Mouse (Mus musculus): Measurements from ENCODE around the gene Fcer1g.
A peak's percentile ranks its signal among the peaks of the same experiment; 100 is the strongest.

The Fcer1g gene

DNA sequence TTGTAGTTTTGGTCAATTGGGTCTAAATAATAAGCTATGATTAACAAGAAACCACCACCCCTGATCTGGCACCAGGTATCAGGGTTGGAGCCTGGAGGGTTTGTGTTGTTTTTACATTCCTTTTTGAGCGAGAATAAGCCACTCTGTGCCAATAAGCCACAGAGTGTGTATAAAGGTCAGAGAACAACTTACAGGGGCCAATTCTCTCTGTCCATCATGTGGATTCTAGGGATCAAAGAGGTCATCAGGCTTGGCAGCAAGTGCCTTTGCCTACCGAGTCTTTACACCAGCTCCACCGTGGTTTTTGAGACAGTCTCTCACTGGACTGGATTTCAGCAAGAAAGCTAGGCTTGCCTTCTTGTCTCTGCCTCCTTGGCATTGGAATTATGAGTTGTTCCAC, 21.3 kb downstream of the Fcer1g start:
- no peak for DNase-seq

DNA sequence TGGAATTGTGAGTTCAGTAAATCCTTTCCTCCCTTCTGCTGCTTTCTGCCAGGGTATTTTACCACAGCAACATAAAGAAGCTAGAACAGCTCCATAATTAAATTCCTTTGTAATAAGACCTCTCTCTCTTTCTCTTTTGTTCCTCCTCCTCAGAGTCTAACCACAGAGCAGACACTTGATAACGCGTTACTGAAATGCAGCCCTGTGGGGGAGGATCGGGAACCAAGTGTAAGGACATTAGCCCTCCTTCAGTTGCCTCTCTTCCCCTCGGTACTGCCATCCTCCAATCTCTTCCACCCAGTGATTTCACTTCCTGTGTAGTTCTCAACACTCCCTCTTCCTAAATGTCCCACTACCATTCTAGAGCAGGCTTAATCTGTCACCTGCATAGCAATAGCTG, 24.8 kb downstream of the Fcer1g start:
- DNase-seq = no peak

- no peak for DNase-seq
These were observed 28.3 kb downstream of the Fcer1g start for GRCm38 (mm10) chr1:171205704-171206493.

GRCm38 (mm10) chr1:171204249-171204644, 29.9 kb downstream of the Fcer1g start:
- peak; percentile 53 for DNase-seq

DNA sequence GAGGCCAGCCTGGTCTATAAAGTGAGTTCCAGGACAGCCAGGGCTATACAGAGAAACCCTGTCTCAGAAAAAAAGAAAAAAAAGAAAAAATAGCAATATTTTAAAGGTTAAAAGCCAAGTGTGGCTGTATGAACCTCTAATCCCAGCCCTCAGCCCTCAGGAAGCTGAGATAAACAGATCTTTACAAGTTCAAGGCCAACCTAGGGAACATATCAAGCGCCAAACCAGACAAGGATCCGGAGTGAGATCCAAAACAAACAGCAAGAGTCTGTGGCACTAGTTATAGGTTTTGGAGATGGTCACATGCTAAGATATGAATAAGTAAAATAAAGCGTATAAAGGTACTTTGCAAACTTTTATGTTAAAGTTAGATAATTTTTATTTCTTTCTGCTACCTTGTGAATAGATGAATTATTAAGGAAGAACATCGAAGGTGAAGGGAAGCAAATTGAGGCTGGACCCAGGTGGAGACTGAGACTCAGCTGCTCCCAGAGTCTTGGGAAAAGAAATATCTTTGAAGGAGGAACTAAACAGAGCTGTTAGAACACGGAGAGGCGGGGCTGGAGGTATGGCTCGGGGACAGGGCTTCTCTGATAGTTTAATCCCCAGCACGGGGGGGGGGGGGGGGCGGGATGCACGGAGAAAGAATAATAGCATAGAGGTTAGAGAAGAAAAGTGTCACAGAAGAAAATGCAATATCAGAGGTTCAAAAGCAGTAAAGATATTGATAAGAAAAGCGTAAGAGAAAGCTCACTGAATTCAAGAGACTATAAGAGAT, 30.5 kb downstream of the Fcer1g start:
- DNase-seq = no peak

- DNase-seq = no peak
These were observed 33.4 kb downstream of the Fcer1g start for GRCm38 (mm10) chr1:171200769-171201168.

DNA sequence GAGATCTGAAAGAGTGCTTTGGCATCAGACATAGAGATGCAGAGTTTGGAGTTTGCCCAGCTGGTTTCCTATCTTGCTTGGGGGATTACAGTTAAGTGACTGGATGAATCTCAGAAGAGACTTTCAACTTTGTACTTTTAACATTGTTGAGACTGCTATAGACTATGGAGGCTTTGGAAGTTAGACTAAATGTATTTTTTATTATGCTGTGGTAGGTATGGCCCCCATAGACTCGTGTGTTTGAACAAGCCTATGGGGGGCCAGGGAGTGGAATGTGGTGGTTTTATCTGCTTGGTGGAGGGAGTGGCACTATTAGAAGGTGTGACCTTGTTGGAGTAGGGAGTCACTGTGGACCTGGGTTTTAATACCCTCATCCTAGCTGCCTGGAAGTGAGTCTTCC, 34.6 kb downstream of the Fcer1g start:
- no peak for DNase-seq

GRCm38 (mm10) chr1:171195887-171196397, 38.2 kb downstream of the Fcer1g start, which contains the start of gene Pcp4l1:
Gene Pcp4l1 (minus strand): TSS chr1:171196268.
- DNase-seq = peak; percentile 50

DNA sequence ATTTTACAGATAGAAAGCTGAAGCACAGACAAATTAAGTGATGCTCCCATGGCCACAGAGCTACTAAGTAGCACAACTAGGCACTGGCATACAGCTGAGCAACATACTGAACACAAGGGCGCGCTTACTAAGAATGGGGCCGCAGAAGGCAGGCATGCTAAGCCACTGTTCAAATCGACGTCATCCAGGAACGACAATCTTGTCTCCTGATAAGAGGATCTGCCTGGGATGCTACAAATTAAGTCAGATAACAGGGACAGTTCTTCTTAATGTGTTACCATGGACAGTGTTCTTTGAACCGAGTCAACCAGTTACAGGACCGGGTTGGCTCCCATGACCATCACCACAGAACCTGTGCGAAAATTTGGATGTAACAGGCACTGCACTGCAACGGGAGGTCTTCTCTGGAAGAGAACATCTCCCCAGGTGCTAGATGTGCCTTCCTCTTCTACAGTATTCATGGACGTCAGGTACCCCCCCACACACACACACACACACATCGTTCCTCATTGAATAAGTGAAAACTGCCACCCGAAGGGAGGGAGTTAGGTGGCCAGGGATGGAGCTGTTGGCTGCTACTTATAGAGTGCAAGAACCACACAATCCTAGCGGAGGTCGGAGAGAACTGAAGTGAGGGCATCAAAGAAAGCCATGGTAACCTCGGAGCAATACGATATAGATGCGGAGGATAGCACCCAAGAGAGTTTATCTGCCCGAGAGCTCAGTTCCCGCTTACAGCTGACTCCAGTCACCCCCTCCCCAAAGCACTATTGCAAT, 38.9 kb downstream of the Fcer1g start:
- DNase-seq = no peak

DNA sequence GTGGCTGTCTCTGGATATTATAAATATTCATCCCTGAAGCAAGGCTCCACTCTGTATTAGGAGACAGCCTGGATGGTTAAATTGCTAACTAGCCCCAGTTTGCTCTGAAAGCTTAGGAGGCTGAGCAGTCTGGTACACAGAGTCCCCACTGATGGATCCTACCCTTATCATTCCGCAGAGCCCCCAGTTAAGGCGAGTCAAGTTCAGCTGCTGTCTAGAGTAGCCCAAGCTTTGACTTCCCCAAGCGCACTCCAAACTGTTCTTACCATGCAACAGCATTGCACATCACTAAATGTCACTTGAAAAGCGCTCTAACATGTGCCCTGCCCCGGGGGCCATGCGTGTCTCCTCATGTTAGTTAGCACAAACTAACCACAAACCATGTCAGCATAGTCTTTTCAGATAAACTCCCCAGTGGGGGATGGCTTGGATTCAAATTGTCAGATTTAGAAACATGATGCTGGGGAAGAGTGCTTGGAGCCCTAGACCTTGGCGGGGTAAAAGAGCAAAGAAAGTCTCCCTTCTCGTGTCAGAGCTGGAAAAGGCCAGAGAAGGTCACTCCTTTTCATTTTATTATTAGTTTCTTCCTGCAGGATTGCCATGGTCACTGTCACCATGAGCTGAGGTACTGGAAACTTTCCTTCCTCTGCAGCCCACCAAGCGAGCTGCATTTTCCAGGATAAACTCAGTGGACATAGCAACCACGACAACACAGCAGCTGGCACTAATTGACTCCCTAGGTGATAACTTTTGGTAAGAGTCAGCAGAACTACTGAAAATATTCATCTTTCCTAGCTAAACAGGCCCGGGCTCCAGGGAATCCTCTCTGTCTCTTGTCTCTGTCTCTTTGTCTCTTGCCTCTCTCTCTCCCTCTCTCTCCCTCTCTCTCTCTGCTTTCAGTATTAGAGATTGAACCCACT, 40.0 kb downstream of the Fcer1g start:
- DNase-seq = no peak

DNA sequence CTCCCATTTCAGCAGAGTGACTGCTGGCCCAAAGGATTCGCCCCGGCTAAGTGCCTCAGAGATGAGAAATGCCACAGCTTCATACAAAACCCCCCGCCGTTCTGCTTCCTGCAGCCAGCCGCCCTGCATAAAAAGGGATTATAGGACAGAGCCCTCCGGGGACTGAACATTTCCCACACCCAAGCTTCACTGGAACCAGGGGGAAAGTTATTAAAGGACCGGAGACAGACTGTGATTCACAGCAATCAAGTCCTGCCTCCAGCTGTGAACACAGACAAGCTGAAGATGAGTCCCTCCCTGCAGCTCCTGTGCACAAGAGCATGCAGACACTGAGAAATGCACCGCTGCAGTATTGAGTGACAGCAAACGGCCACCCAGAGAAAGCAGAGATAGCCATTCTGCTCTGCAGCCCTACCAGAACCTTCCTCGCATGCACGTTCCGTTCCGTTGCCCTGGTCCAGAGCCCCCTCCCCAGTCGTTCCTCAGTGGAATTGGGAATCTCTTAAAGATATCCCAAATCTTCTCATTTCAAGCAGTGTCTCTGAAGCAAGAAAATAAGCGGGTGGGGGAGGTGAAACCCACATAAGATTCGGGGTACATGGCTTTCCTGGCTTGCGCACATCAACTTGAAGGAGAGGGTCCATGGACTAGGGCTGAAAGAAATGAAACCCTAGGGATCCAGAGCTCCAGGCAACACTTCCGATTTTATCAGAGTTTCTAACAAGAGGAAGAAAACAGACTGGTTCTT, 40.9 kb downstream of the Fcer1g start:
- DNase-seq = no peak

- no peak for DNase-seq
These were observed 41.9 kb downstream of the Fcer1g start for GRCm38 (mm10) chr1:171192283-171192682.

- DNase-seq = no peak
These were observed 43.3 kb downstream of the Fcer1g start for GRCm38 (mm10) chr1:171190832-171191231.

- DNase-seq = no peak
These were observed 44.6 kb downstream of the Fcer1g start for GRCm38 (mm10) chr1:171189476-171190114.

DNA sequence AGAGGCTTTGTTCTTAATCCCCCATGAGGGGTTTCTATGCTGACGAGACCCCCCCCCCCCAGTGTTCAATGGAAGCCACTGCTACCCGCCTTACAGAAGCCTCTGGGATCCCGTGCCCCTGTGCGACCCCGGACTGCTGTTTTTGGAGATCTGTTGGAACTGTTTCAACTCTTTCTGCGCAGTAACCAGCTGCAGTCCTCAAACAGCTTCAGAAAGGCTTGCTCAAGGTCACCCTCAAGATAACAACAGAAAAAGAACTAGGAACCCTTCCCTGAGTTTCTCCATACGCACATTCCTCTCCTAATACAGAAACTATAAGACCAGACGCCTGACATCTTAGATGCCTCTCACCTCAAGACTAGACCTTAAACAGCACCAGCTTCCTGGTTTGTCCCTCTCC, 45.1 kb downstream of the Fcer1g start:
- no peak for DNase-seq

DNA sequence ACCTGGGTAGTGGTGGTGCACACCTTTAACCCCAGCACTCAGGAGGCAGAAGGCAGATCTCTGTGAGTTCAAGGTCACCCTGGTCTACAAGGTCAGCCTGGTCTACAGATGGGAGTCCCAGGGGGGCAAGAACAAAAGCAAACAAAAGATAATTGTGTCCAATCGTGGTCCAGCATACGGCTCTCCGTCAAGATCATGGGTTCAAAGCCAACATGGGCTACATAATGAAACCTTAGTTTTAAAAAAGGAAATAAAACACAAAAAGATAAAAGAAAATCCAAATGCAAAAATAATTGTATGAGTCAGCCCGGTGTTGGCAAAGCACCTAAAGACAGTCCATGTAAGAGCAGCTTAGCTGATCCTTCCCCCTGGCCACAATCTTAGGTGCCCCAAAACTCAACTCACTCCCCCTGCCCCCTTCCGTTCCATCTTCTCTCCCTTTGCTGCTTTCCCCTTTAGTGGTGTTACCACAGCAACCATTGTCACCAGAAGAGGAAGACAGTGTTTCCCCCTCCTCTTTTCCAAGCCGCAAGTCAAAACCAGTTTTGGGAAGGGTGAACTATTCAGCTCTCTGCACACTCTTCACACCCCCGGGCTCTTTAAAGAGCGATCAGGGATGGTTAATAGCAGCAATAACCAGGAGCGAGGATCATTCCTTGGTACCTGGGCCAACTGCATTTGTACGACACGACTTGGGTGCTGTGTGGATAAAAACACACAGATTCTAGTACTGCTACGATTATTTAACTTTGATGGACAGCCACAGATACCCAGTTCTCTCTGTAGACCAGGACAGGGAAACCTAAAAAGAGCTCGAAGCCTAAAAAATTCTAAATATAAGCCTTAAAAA, 46.1 kb downstream of the Fcer1g start:
- no peak for DNase-seq

- no peak for DNase-seq
These were observed 48.5 kb downstream of the Fcer1g start for GRCm38 (mm10) chr1:171185655-171186054.

- peak; percentile 35 for DNase-seq
These were observed 49.9 kb downstream of the Fcer1g start for GRCm38 (mm10) chr1:171184314-171184713.

DNA sequence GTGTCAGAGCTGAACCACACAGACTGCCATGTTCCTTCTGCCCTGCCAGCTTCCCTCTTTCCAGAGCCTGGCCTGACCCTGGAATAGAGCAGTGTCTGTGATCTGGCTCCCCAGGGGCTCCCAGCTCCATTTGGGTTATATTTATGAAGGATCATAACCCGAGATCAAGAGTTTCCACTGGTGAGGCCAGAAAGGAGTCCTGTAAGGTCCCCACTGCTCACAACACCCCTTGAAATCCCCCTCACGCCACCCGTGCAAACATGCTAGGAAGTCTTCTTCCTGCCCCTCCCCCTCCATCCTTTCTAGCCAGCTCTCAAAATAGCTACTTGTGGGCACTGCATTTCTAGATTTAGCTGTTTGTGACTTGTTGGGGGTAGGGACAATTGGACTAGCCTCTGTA, 50.5 kb downstream of the Fcer1g start:
- DNase-seq = peak; percentile 49

DNA sequence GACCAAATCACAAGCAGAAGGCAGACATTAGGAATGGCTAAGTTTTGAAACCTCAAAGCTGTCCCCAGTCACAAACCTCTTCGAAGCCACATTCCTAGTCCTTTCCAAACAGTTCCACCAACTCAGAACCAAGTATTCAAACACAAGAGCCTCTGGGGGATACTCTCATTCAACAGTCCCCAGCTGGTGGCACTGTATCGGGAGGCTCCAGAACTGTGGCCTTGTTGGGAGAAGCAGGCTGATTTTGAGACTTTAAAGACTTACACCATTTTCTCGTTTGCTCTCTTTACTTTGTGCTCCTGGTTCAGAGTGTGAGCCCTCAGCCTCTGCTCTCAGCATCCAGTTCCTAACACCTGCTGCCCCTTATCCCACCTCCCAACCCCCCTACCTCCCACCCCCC, 51.1 kb downstream of the Fcer1g start:
- no peak for DNase-seq
